Mouse (Mus musculus): ENCODE results near the gene Zfp3. TPM values are rescaled to one million over a fixed set of nuclear protein-coding genes. Genes with fewer than 3 reads are reported as not detected.

The Zfp3 gene
- polyA plus RNA-seq, 1 experiment from 2014 or later: 13.2 TPM

DNA sequence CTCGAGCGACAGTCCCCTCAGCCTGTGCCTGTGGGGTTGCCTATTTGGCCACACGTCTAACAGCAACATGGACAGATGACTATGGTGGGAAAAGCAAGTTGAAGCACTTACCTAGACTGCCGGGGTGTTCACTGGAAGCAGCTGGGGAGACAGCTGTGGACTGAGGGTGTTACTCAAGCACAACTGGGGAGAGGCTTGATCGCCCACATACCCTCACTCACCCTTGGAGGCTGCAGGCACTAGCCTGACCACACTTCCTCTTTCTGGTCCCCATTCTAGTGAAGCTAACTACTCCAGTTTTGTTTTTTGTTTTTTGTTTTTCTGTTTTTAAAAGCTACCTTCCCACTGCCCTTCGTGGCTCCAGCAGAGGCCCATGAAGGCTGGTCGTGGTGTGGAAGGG is 48.4 kb downstream of the Zfp3 start, which contains the start of gene Scimp:
Gene Scimp (minus strand): TSS at position 222 of the 400 bp plus-strand sequence.
- Histone ChIP-seq H3K9ac (replicated peaks) (no peak within 1 kb of the TSS), H3K9me3 (no peaks in the 10 kb centered on the region)
- WGBS: 86% methylated on average over 7 of the region's 7 CpGs

DNA sequence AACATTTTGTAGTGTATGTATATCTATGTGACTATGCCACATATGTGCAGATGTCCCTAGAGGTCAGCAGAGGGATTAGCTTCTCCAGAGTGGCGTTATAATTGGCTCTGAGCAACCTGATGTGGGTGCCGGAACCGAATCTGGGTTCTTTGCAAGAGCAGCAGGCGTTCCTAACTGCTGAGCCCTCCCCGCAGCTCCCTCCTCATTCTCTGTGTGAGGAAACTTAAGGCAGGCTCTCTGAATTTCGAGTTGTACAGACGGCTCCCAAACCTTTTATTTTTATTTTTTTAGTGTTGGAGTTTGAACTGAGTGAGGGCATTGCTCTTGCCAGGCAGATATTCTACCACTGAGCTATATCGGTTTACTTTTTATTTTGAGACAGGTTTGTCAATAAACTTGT is 51.1 kb downstream of the Zfp3 start:
- ATAC-seq: no peak
- Histone ChIP-seq H3K27me3 (no peaks in the 10 kb centered on the region), H3K36me3 (no peaks in the 10 kb centered on the region), H3K27ac (no peak overlapping the region), H3K9ac (replicated peaks) (no peak overlapping the region), H3K4me2 (replicated peaks) (no peak overlapping the region), H3K9me3 (no peaks in the 10 kb centered on the region), H3K4me3 (replicated peaks) (no peak overlapping the region), H3K4me1 (replicated peaks) (no peaks in the 10 kb centered on the region)
- 79% methylated on average over 8 of the region's 8 CpGs for WGBS

More for the DNA sequence above, 48.4 kb downstream of the Zfp3 start, which contains the start of gene Scimp:
- Histone ChIP-seq H3K4me2 (replicated peaks) (no peak within 1 kb of the TSS), H3K4me1 (replicated peaks) (peaks cover 4% of the 10 kb centered on the region; the same call in 1 of the 2 replicates), H3K4me3 (replicated peaks) (no peak within 1 kb of the TSS), H3K27me3 (no peaks in the 10 kb centered on the region), H3K27ac (no peak within 1 kb of the TSS), H3K36me3 (no peaks in the 10 kb centered on the region)
- no peak for ATAC-seq

DNA sequence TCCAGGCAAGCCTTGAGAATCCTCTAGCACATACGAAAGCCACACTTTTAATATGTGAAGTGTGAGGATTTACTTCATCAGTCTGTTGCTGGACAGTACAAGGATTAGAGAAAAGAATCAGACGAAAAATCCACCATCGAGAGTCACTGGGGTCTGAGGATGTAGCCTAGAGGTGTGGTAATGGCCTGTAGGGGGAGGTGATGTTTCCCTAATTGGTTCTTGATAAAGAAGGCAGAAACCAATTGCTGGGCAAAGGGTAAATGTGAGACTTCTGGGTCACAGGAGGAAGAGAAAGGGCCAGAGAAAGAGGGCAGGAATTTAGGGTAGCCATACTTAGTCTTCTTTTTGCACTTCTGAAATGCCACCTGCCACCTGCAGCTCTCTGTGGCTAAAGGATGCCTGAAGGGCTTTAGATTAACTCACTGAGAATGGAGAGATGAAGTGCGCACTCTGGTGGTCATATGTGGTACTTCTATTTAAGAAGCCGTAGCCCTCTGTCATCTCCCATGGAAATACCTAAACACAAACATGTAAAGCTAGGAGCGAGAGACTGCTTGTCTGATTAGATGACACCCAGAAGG is 51.6 kb downstream of the Zfp3 start:
- H3K9me3 ChIP-seq: no peaks in the 10 kb centered on the region
- no peak overlapping the region for H3K4me2 ChIP-seq (replicated peaks)
- H3K27ac ChIP-seq: no peak overlapping the region
- no peaks in the 10 kb centered on the region for H3K36me3 ChIP-seq
- 25% methylated on average over 6 of the region's 6 CpGs for WGBS
- no peaks in the 10 kb centered on the region for H3K4me1 ChIP-seq (replicated peaks)
- no peaks in the 10 kb centered on the region for H3K27me3 ChIP-seq
- no peak overlapping the region for H3K4me3 ChIP-seq (replicated peaks)
- ATAC-seq: no peak
- no peak overlapping the region for H3K9ac ChIP-seq (replicated peaks)

DNA sequence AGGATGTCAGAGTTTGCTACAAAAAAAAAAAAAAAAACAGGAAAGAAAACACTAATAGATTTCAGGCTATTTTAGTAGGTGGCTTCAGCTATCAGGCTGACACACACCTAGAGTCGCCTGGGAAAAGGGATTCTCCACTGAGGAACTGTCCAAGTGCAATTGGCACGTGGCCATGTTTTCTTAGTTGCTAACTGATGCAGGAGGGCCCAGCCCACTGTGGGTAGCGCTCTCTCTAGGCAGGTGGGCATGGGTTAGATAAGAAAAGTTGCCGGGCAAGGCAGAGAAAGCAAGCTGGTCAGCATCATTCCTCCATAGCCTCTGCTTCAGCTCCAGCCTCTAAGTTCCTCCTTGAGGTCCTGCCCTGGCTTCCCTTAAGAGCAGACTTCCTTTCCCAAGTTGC is 52.8 kb downstream of the Zfp3 start:
- H3K4me3 ChIP-seq (replicated peaks): no peak overlapping the region
- H3K9me3 ChIP-seq: no peaks in the 10 kb centered on the region
- peaks cover 2% of the 10 kb centered on the region; the same call in 1 of the 2 replicates for H3K4me1 ChIP-seq (replicated peaks)
- no peak for ATAC-seq
- H3K4me2 ChIP-seq (replicated peaks): no peak overlapping the region
- no peaks in the 10 kb centered on the region for H3K27me3 ChIP-seq
- H3K36me3 ChIP-seq: no peaks in the 10 kb centered on the region
- H3K27ac ChIP-seq: no peak overlapping the region
- WGBS: 81% methylated on average over 4 of the region's 4 CpGs
- no peak overlapping the region for H3K9ac ChIP-seq (replicated peaks)

DNA sequence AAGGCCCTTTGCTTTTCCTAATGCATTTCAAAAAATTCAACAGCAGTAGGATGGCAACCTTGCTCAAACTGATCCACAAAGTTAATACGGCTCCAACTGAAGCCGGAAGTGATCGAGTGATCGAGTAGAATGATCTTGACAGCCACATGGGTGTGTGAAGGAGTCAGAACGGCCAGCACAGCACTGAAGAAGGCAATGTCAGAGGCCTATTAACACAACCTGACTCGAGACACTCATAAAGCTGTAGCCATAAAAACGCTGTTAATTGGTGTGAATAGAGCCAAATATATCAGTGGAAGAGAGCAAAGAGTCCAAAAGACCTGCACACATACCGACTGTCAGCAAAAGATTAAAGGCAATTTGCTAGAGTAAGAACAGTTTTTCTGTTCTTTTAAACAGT is 56.1 kb downstream of the Zfp3 start:
- no peak overlapping the region for H3K4me2 ChIP-seq (replicated peaks)
- no peak for ATAC-seq
- 86% methylated on average over 8 of the region's 8 CpGs for WGBS

DNA sequence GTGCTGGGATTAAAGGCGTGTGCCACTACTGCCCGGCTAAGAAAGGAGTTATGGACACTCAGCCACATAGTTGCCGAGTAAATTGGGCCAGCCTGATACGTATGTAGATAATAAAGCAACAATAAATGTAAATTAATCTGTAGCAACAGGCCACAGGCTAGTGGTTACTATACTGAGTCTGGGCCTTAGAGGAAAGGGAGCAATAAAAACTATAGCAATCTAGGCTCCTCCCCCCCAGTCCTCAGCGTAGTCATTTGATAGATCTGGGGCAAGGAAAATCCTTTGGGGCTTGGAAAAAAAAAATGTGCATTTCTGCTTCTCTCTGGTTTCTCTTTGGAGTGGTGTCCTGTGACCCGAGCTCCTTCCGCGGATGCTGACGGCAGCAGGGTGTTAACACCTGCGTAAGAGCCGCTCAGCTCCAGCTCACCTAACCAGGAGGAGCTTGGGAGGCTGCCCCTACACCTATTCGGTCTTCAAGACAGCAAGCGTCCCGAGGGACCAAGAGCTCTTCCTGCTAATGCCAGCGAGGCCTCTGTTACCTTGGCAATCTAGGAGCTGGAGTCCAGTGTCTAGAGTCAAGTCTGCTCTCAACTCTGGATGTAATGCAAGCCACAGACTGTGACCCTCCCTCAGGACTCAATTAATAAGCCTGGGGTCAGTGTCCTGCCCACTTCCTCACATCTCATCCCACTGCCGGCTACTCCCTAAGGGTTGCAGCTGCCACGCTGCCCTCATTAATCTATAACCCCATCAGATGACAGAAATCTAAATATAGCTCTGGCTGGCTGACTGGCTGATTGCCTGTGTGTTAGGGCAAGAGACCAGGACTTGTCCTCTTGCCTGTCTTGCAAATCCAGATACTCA is 58.0 kb downstream of the Zfp3 start:
- no peak overlapping the region for H3K4me3 ChIP-seq (replicated peaks)
- no peaks in the 10 kb centered on the region for H3K27me3 ChIP-seq
- 63% methylated on average over 17 of the region's 17 CpGs for WGBS
- peak overlapping the region; percentile 25; the same call in 1 of the 2 replicates for H3K27ac ChIP-seq
- H3K36me3 ChIP-seq: no peaks in the 10 kb centered on the region
- no peaks in the 10 kb centered on the region for H3K9me3 ChIP-seq
- no peak overlapping the region for H3K9ac ChIP-seq (replicated peaks)
- H3K4me1 ChIP-seq (replicated peaks): peaks cover 9% of the 10 kb centered on the region
- H3K4me2 ChIP-seq (replicated peaks): no peak overlapping the region
- ATAC-seq: no peak

More for the DNA sequence above, 56.1 kb downstream of the Zfp3 start:
- no peak overlapping the region for H3K27ac ChIP-seq
- H3K4me3 ChIP-seq (replicated peaks): no peak overlapping the region
- no peaks in the 10 kb centered on the region for H3K9me3 ChIP-seq
- peaks cover 9% of the 10 kb centered on the region for H3K4me1 ChIP-seq (replicated peaks)
- H3K27me3 ChIP-seq: no peaks in the 10 kb centered on the region
- H3K36me3 ChIP-seq: no peaks in the 10 kb centered on the region
- H3K9ac ChIP-seq (replicated peaks): no peak overlapping the region

Small RNA genes within 50 kb of the gene (microRNA-seq; reads per million reads assigned to microRNA genes)
- gene Gm22760: not detected

Other genes starting within 250 kb of the Zfp3 start
- gene Vmo1, start 249.6 kb upstream of the Zfp3 start, polyA plus RNA-seq (2015; fragmentation: Nextera tagmentation; extraction: Ambion mirVana): not detected in 2 replicates
- gene Gltpd2, start 245.0 kb upstream of the Zfp3 start, polyA plus RNA-seq (2015; fragmentation: Nextera tagmentation; extraction: Ambion mirVana): 0.35 and 0.42 TPM in 2 replicates
- gene Psmb6, start 238.8 kb upstream of the Zfp3 start, polyA plus RNA-seq (2015; fragmentation: Nextera tagmentation; extraction: Ambion mirVana): 827 and 844 TPM in 2 replicates
- not detected in 2 replicates for gene Gm40193, start 231.3 kb upstream of the Zfp3 start, polyA plus RNA-seq (2015; fragmentation: Nextera tagmentation; extraction: Ambion mirVana)
- gene Pld2, start 224.1 kb upstream of the Zfp3 start, polyA plus RNA-seq (2015; fragmentation: Nextera tagmentation; extraction: Ambion mirVana): 5.2 and 6.5 TPM in 2 replicates
- 10.7 and 14.2 TPM in 2 replicates for gene Mink1, start 201.3 kb upstream of the Zfp3 start, polyA plus RNA-seq (2015; fragmentation: Nextera tagmentation; extraction: Ambion mirVana)
- gene 4930544D05Rik, start 148.4 kb upstream of the Zfp3 start, polyA plus RNA-seq (2015; fragmentation: Nextera tagmentation; extraction: Ambion mirVana): not detected in 2 replicates
- gene Chrne, start 145.0 kb upstream of the Zfp3 start, polyA plus RNA-seq (2015; fragmentation: Nextera tagmentation; extraction: Ambion mirVana): not detected in 2 replicates
- 0.17 and 0.26 TPM in 2 replicates for gene Gp1ba, start 125.1 kb upstream of the Zfp3 start, polyA plus RNA-seq (2015; fragmentation: Nextera tagmentation; extraction: Ambion mirVana)
- 111 and 113 TPM in 2 replicates for gene Rnf167, start 117.0 kb upstream of the Zfp3 start, polyA plus RNA-seq (2015; fragmentation: Nextera tagmentation; extraction: Ambion mirVana)
- gene Slc25a11, start 116.7 kb upstream of the Zfp3 start, polyA plus RNA-seq (2015; fragmentation: Nextera tagmentation; extraction: Ambion mirVana): 169 and 170 TPM in 2 replicates
- 785 and 825 TPM in 2 replicates for gene Pfn1, start 109.6 kb upstream of the Zfp3 start, polyA plus RNA-seq (2015; fragmentation: Nextera tagmentation; extraction: Ambion mirVana)
- gene Eno3, start 107.0 kb upstream of the Zfp3 start, polyA plus RNA-seq (2015; fragmentation: Nextera tagmentation; extraction: Ambion mirVana): 8.0 and 9.5 TPM in 2 replicates
- gene Spag7, start 94.8 kb upstream of the Zfp3 start, polyA plus RNA-seq (2015; fragmentation: Nextera tagmentation; extraction: Ambion mirVana): 180 and 181 TPM in 2 replicates
- gene Camta2, start 76.1 kb upstream of the Zfp3 start, polyA plus RNA-seq (2015; fragmentation: Nextera tagmentation; extraction: Ambion mirVana): 15.3 and 16.4 TPM in 2 replicates
- 0.94 and 1.8 TPM in 2 replicates for gene Inca1, start 64.1 kb upstream of the Zfp3 start, polyA plus RNA-seq (2015; fragmentation: Nextera tagmentation; extraction: Ambion mirVana)
- 1.4 and 2.1 TPM in 2 replicates for gene Kif1c, start 63.7 kb upstream of the Zfp3 start, polyA plus RNA-seq (2015; fragmentation: Nextera tagmentation; extraction: Ambion mirVana)
- 0.19 TPM in 1 of 2 replicates, not detected in the other for gene Scimp, start 48.4 kb downstream of the Zfp3 start, polyA plus RNA-seq (2015; fragmentation: Nextera tagmentation; extraction: Ambion mirVana)
- 74.0 and 77.2 TPM in 2 replicates for gene Rabep1, start 80.6 kb downstream of the Zfp3 start, polyA plus RNA-seq (2015; fragmentation: Nextera tagmentation; extraction: Ambion mirVana)
- gene Nup88, start 205.8 kb downstream of the Zfp3 start, polyA plus RNA-seq (2015; fragmentation: Nextera tagmentation; extraction: Ambion mirVana): 143 and 149 TPM in 2 replicates
- gene Rpain, start 206.0 kb downstream of the Zfp3 start, polyA plus RNA-seq (2015; fragmentation: Nextera tagmentation; extraction: Ambion mirVana): 75.1 and 76.6 TPM in 2 replicates
- 192 and 194 TPM in 2 replicates for gene C1qbp, start 218.8 kb downstream of the Zfp3 start, polyA plus RNA-seq (2015; fragmentation: Nextera tagmentation; extraction: Ambion mirVana)
- gene Dhx33, start 240.2 kb downstream of the Zfp3 start, polyA plus RNA-seq (2015; fragmentation: Nextera tagmentation; extraction: Ambion mirVana): 13.8 and 15.8 TPM in 2 replicates

Data from midbrain, embryonic 13.5 days (tissue).